Mouse (Mus musculus) stomach, embryonic 16.5 days (tissue): ENCODE data around the gene Lmnb2. TPM values are rescaled to one million over a fixed set of nuclear protein-coding genes. Genes with fewer than 3 reads are reported as not detected.

Experiments
- polyA plus RNA-seq: library from polyadenylated mRNA; unstranded; fragments of >200 nt; fragmentation: Nextera tagmentation; extraction: Ambion mirVana; gene quantifications from 2 replicates; pipeline ENCODE4 v1.2.1, GENCODE M21; 2015

The Lmnb2 gene
- polyA plus RNA-seq, 1 experiment from 2014 or later = 43.9 TPM

Other genes with a start within 250 kb of the Lmnb2 start
- 42.8 and 45.1 TPM in 2 replicates for gene Mknk2, start 240.1 kb downstream of the Lmnb2 start, polyA plus RNA-seq
- 51.6 and 57.5 TPM in 2 replicates for gene Mob3a, start 216.3 kb downstream of the Lmnb2 start, polyA plus RNA-seq
- 25.5 and 28.7 TPM in 2 replicates for gene Izumo4, start 216.1 kb downstream of the Lmnb2 start, polyA plus RNA-seq
- gene Ap3d1, start 176.0 kb downstream of the Lmnb2 start, polyA plus RNA-seq = 62.5 and 66.3 TPM in 2 replicates
- 11.8 and 13.9 TPM in 2 replicates for gene Dot1l, start 163.0 kb downstream of the Lmnb2 start, polyA plus RNA-seq
- gene Sf3a2, start 120.0 kb downstream of the Lmnb2 start, polyA plus RNA-seq = 51.3 and 53.7 TPM in 2 replicates
- 102 and 114 TPM in 2 replicates for gene Plekhj1, start 119.6 kb downstream of the Lmnb2 start, polyA plus RNA-seq
- gene Amh, start 113.0 kb downstream of the Lmnb2 start, polyA plus RNA-seq = not detected in 2 replicates
- 0.65 and 8.4 TPM in 2 replicates for gene Jsrp1, start 104.7 kb downstream of the Lmnb2 start, polyA plus RNA-seq
- 1,560 and 1,582 TPM in 2 replicates for gene Oaz1, start 91.6 kb downstream of the Lmnb2 start, polyA plus RNA-seq
- 0.05 and 0.12 TPM in 2 replicates for gene Lingo3, start 74.2 kb downstream of the Lmnb2 start, polyA plus RNA-seq
- 192 and 210 TPM in 2 replicates for gene Lsm7, start 63.0 kb downstream of the Lmnb2 start, polyA plus RNA-seq
- gene Sppl2b, start 63.0 kb downstream of the Lmnb2 start, polyA plus RNA-seq = 40.0 and 42.7 TPM in 2 replicates
- 0.06 TPM in 1 of 2 replicates, not detected in the other for gene Tmprss9, start 46.4 kb downstream of the Lmnb2 start, polyA plus RNA-seq
- 288 and 309 TPM in 2 replicates for gene Timm13, start 17.3 kb downstream of the Lmnb2 start, polyA plus RNA-seq
- gene Gadd45b, start 11.8 kb upstream of the Lmnb2 start, polyA plus RNA-seq = 34.8 and 40.9 TPM in 2 replicates
- 5.2 and 6.1 TPM in 2 replicates for gene Gng7, start 96.7 kb upstream of the Lmnb2 start, polyA plus RNA-seq
- 0.49 and 0.57 TPM in 2 replicates for gene Diras1, start 107.4 kb upstream of the Lmnb2 start, polyA plus RNA-seq
- gene Slc39a3, start 119.2 kb upstream of the Lmnb2 start, polyA plus RNA-seq = 18.2 and 20.9 TPM in 2 replicates
- gene Sgta, start 141.9 kb upstream of the Lmnb2 start, polyA plus RNA-seq = 163 and 167 TPM in 2 replicates
- 55.4 and 64.4 TPM in 2 replicates for gene Thop1, start 151.8 kb upstream of the Lmnb2 start, polyA plus RNA-seq
- gene Creb3l3, start 180.6 kb upstream of the Lmnb2 start, polyA plus RNA-seq = 14.5 and 18.9 TPM in 2 replicates
- gene Map2k2, start 187.7 kb upstream of the Lmnb2 start, polyA plus RNA-seq = 143 and 145 TPM in 2 replicates
- gene Zbtb7a, start 217.0 kb upstream of the Lmnb2 start, polyA plus RNA-seq = 36.6 and 47.4 TPM in 2 replicates
- gene Pias4, start 249.7 kb upstream of the Lmnb2 start, polyA plus RNA-seq = 34.8 and 35.8 TPM in 2 replicates